Mouse (Mus musculus) hindbrain, embryonic 14.5 days (tissue): ENCODE results near the gene Cutc. TPM values are rescaled to one million over a fixed set of nuclear protein-coding genes. Genes with fewer than 3 reads are reported as not detected.

Experiments used
- ATAC-seq: fragments of 200-750 bp; cut with Nextera tagmentation; 2 replicates; pipeline ENCODE4 v1.8.0; 2017; ENCODE audit warnings: moderate number of reproducible peaks, mild to moderate bottlenecking, moderate TSS enrichment, moderate library complexity; ENCODE audit not compliant: low FRiP score
- DNase-seq: peaks from one replicate; pipeline ENCODE4 v3.0.0-alpha.2; 2015; ENCODE audit warnings: low spot score
- H3K27ac ChIP-seq: fragments of 300-500 bp; sonication (generic); 2 replicates; pipeline ENCODE4 v1.5.1; 2014; ENCODE audit warnings: mild to moderate bottlenecking, moderate library complexity
- H3K27me3 ChIP-seq: fragments of 300-500 bp; sonication (generic); 2 replicates; pipeline ENCODE4 v1.6.1; 2014; ENCODE audit warnings: mild to moderate bottlenecking, low read length, mixed read lengths; ENCODE audit not compliant: control insufficient read depth, insufficient read depth
- H3K36me3 ChIP-seq: fragments of 300-500 bp; sonication (generic); replicated peaks from 2 replicates; pipeline ENCODE4 v1.6.1; 2014; ENCODE audit not compliant: control insufficient read depth, insufficient read depth
- H3K4me1 ChIP-seq: fragments of 300-500 bp; sonication (generic); replicated peaks from 2 replicates; pipeline ENCODE4 v1.6.1; 2014; ENCODE audit warnings: antibody characterized with exemption, low read length, mixed read lengths; ENCODE audit not compliant: control insufficient read depth, insufficient read depth
- H3K4me2 ChIP-seq: fragments of 300-500 bp; sonication (generic); replicated peaks from 2 replicates; pipeline ENCODE4 v1.6.1; 2014; ENCODE audit warnings: mild to moderate bottlenecking, moderate library complexity
- H3K4me3 ChIP-seq: fragments of 300-500 bp; sonication (generic); replicated peaks from 2 replicates; pipeline ENCODE4 v1.5.1; 2014; ENCODE audit warnings: mild to moderate bottlenecking, low read length
- H3K9ac ChIP-seq: fragments of 300-500 bp; sonication (generic); 2 replicates; pipeline ENCODE4 v1.6.1; 2014
- H3K9me3 ChIP-seq: fragments of 300-500 bp; sonication (generic); 2 replicates; pipeline ENCODE4 v1.6.1; 2016; ENCODE audit warnings: low read length; ENCODE audit not compliant: control insufficient read depth
- WGBS: fragments of 180-500 bp; shearing (Covaris S2); extraction: QIAGEN DNeasy Blood & Tissue Kit; methylation state at CpG from one replicate; pipeline ENCODE4 v1.1.7; 2014; 5-methylcytosine and 5-hydroxymethylcytosine counted together
- polyA plus RNA-seq: library from polyadenylated mRNA; unstranded; fragments of >200 nt; fragmentation: Nextera tagmentation; extraction: Ambion mirVana; gene quantifications from 2 replicates; pipeline ENCODE4 v1.2.1, GENCODE M21; 2014

Gene Cutc
- polyA plus RNA-seq, 1 experiment from 2014 or later, result 7.7 TPM

DNA sequence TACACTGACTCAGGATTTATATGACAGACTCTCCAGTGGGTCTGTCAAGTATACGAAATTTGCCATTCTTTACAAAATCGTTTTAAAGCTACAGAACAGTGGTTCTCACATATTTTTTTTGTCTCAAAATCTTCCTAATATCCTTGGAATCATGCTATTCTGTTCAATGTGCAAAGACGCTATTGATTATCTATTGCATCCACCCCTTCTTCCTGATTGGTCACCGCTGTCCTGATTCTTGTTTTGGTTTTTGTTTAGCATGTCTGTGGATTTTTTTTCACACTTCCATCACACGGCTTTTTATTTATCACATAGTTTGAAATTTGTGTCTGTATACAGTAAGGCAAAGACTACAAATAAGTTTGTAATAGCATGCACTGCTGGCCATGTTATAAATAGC lies 13.7 kb downstream of the Cutc start:
- no peak for ATAC-seq
- Histone ChIP-seq H3K27ac (no peak overlapping the region), H3K4me1 (no peaks in the 10 kb centered on the region), H3K4me3 (no peak overlapping the region), H3K4me2 (no peak overlapping the region), H3K9me3 (no peaks in the 10 kb centered on the region), H3K9ac (no peak overlapping the region), H3K36me3 (no peaks in the 10 kb centered on the region; the same call in 1 of the 2 replicates), H3K27me3 (no peaks in the 10 kb centered on the region)
- 89% methylated on average over 5 of the region's 5 CpGs for whole genome bisulfite sequencing
- no peak for DNase-seq

DNA sequence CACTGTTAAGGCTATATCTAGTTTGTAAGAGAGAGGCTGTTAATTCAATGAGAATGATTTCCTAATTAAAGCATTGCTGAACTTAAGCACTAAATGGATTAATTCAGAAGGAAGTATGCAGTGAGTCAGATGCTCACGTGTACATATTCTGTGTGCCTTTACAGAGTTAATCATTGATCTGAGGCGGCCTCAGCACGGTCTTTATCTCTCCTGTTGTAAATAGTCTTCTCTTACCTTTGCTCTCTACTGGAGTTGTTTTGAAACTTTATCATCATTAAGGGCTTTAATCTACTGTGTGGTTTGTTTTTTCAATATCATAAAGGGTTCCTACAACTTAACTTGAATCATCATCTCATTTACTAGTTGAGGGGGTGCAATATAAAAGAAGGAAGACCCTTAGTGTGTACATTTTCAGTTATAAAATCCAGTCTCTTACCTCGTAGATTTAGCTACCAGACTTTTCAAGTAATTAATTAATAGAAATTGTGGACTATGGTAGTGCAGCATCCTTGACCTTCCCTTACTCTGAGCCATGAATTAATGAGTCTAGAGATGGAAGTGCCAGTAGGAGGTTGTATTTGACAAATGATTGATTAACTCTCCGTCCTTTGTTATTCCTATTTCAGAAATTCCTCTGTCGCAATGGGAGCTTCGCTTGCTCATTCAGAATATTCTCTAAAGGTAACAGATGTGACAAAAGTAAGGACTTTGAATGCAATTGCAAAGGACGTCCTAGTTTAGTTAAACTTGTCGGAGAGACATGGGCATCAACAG lies 14.9 kb downstream of the Cutc start:
- no peak for ATAC-seq
- H3K36me3 ChIP-seq, result no peaks in the 10 kb centered on the region; the same call in 1 of the 2 replicates
- H3K4me1 ChIP-seq, result no peaks in the 10 kb centered on the region
- H3K4me2 ChIP-seq, result no peak overlapping the region
- H3K4me3 ChIP-seq, result no peak overlapping the region
- WGBS, result 47% methylated on average over 9 of the region's 9 CpGs
- no peak for DNase-seq
- no peak overlapping the region for H3K27ac ChIP-seq
- no peak overlapping the region for H3K9ac ChIP-seq
- no peaks in the 10 kb centered on the region for H3K27me3 ChIP-seq
- no peaks in the 10 kb centered on the region for H3K9me3 ChIP-seq

DNA sequence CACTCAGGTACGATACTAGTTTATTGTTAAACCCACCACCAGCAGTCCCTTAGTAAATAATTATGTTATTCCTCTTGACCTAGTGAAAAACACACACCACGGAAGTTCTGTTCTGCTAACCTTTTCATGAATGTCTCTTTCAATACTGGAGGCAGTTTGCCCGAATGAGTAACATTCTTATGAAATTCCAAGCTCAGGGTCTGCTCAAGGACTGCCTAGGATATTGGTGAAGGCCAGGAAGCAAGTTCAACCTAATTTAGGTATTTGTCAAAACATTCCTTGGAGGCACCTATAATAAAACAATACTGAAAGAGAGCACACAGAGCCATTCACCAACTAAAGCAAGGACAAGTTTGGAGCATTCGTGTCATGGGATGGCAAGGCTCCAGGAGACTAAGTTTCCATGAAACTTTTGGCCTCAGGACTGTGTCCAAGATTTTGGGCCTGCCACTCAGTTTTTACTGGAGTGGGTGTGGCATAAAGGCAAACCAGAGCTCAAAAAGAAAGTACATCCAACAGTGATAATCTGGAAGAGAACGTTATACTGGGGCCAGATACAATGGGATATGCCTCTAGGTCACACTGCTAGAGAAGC lies 16.7 kb downstream of the Cutc start:
- Histone ChIP-seq H3K4me2 (no peak overlapping the region), H3K27ac (no peak overlapping the region), H3K4me1 (no peaks in the 10 kb centered on the region), H3K4me3 (no peak overlapping the region), H3K9ac (no peak overlapping the region), H3K27me3 (no peaks in the 10 kb centered on the region), H3K36me3 (no peaks in the 10 kb centered on the region; the same call in 1 of the 2 replicates), H3K9me3 (no peaks in the 10 kb centered on the region)
- DNase-seq (no peak), ATAC-seq (no peak)
- WGBS, result 84% methylated on average over 5 of the region's 5 CpGs

DNA sequence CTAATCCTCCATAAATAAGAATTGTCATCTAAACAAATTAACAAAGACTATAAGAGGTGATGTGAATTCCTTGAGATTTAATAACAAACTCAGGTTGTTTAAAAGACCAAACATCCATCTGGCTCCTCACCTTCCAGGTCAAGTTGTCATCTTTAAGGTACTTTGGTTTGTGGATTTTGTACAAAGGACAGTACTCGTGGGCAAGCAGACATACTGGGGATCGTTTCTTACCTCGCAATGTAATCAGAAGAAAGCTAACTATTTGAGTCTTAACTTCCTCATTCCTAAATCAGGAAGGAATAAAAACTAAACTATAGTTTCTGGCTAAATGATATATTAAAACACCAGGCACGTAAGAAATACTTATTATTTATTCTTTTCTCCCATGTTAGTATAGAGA lies 17.8 kb downstream of the Cutc start:
- 93% methylated on average over 4 of the region's 4 CpGs for WGBS

DNA sequence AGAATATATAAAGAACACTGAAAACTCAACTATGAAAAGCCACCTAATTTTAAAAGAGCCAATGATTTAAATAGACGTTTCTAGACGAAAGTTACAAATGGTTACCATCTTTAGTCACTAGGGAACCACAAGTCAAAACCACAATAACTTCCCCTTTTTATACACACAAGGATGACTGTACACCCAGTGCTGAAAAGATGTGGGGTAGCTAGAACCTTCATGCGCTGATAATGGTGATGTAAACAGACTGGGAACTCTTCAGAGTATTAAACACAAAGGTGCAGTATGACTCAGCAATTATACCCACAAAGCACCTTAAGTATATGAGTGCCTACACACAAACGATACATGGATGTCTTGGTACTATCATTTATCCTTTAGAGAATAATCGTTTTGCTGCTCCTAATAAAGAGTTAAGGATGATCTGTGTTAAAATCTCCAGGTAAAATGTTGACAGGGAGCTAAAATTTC lies 18.7 kb downstream of the Cutc start:
- Histone ChIP-seq H3K9ac (no peak overlapping the region), H3K4me2 (no peak overlapping the region), H3K27ac (no peak overlapping the region), H3K27me3 (no peaks in the 10 kb centered on the region), H3K4me3 (no peak overlapping the region), H3K36me3 (no peaks in the 10 kb centered on the region; the same call in 1 of the 2 replicates), H3K9me3 (no peaks in the 10 kb centered on the region), H3K4me1 (no peaks in the 10 kb centered on the region)
- DNase-seq (no peak), ATAC-seq (no peak)
- WGBS, result 92% methylated on average over 5 of the region's 5 CpGs

More for the DNA sequence above, 17.8 kb downstream of the Cutc start:
- Histone ChIP-seq H3K36me3 (no peaks in the 10 kb centered on the region; the same call in 1 of the 2 replicates), H3K27ac (no peak overlapping the region), H3K4me1 (no peaks in the 10 kb centered on the region), H3K4me2 (no peak overlapping the region), H3K27me3 (no peaks in the 10 kb centered on the region), H3K9ac (no peak overlapping the region), H3K9me3 (no peaks in the 10 kb centered on the region), H3K4me3 (no peak overlapping the region)
- DNase-seq, result no peak
- ATAC-seq, result no peak

DNA sequence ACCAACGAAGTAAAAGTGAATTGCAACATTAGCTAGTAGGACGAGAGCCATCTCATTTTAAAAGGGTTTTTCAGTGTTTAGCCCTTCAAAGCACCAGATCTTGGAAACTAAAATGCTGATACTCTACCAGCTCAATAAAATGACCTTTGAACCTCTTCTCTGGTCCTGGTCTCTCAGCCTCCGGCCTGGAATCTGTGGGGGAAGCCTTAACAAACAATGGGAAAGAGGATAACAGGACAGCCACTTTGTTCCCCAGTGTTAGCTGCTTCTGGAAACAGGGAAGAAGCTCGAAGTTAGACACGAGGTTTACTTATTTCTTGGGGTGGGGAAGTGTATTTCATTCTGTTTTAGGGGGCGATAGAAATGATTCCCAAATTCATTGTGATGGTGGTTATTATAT lies 19.5 kb downstream of the Cutc start:
- Histone ChIP-seq H3K27ac (no peak overlapping the region), H3K4me1 (no peaks in the 10 kb centered on the region), H3K4me3 (no peak overlapping the region), H3K9me3 (no peaks in the 10 kb centered on the region), H3K36me3 (no peaks in the 10 kb centered on the region; the same call in 1 of the 2 replicates), H3K4me2 (no peak overlapping the region), H3K27me3 (no peaks in the 10 kb centered on the region), H3K9ac (no peak overlapping the region)
- ATAC-seq (no peak), DNase-seq (no peak)
- WGBS, result 49% methylated on average over 6 of the region's 6 CpGs

DNA sequence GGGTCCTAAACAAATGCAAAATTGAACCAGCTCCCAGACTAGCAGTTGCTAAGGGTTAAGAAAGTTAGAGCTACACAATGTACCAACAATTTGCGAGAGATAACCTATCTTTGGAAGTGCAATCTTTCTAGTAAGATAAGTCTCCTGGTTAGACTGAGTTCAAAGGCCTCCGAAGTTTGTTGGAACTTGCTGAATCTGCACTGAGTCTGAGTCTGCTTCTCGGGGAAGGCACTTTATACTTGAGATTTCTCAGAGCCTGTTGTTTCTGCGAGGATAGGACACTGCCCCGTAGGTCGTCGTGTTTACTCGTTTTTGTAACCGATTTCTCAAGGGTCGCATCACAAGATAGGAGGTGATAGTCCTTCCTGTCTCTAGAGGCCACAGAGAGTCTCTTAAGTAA lies 22.6 kb downstream of the Cutc start:
- 77% methylated on average over 10 of the region's 10 CpGs for WGBS
- ATAC-seq (no peak), DNase-seq (no peak)
- H3K4me2 ChIP-seq, result no peak overlapping the region
- no peak overlapping the region for H3K9ac ChIP-seq
- H3K27me3 ChIP-seq, result no peaks in the 10 kb centered on the region
- H3K4me3 ChIP-seq, result no peak overlapping the region
- H3K9me3 ChIP-seq, result no peaks in the 10 kb centered on the region
- H3K4me1 ChIP-seq, result no peaks in the 10 kb centered on the region
- no peaks in the 10 kb centered on the region for H3K36me3 ChIP-seq
- H3K27ac ChIP-seq, result no peak overlapping the region

DNA sequence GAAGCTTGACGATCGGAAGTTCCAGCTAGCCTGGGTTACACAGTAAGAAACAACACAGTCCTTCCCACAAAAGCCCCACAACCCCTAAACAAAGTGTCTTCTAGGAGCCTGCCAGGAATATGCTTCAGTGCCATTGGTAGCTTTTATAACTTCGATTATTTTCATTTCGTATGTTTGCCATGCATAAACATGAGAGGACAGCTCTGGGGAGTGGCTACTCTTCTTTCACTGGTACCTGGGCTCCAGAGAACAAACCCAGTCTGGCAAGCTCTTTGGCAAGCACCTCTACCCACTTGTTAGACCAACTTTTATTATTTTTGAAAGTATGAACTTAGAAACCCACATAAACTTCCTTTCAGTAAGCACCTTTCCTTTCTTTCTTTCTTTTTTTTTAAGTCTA lies 23.8 kb downstream of the Cutc start:
- Histone ChIP-seq H3K27ac (no peak overlapping the region), H3K27me3 (no peaks in the 10 kb centered on the region), H3K9ac (no peak overlapping the region), H3K4me2 (no peak overlapping the region), H3K9me3 (no peaks in the 10 kb centered on the region), H3K36me3 (no peaks in the 10 kb centered on the region), H3K4me1 (no peaks in the 10 kb centered on the region), H3K4me3 (no peak overlapping the region)
- WGBS, result 86% methylated on average over 4 of the region's 4 CpGs
- DNase-seq (no peak), ATAC-seq (no peak)

DNA sequence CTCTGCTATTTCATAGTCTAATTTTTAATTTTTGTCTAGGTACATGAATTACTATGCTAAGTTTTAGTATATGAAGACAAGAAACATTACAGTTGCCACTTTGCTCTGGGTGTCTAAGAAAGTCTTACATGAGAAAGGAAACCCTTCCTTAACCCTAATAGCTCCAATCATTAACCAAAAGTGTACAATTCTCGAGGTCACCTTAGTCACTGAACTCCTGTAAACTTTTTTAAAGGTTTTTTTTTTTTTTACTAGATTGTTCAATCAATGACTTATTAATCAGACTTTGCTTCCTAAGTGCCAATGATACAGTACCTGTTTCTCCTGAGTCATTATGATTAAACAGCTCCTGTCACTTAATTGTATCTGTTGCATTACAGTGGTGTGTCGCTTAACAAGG lies 24.5 kb downstream of the Cutc start:
- ATAC-seq, result no peak
- Histone ChIP-seq H3K36me3 (no peaks in the 10 kb centered on the region), H3K27me3 (no peaks in the 10 kb centered on the region)

More for the DNA sequence above, 24.5 kb downstream of the Cutc start:
- Histone ChIP-seq H3K9me3 (no peaks in the 10 kb centered on the region), H3K27ac (no peak overlapping the region), H3K4me3 (no peak overlapping the region), H3K4me1 (no peaks in the 10 kb centered on the region), H3K4me2 (no peak overlapping the region), H3K9ac (no peak overlapping the region)
- 81% methylated on average over 2 of the region's 2 CpGs for WGBS
- no peak for DNase-seq
